Mouse (Mus musculus) lung, adult 2 months (tissue): ENCODE data around the gene Nr1i3. TPM values are rescaled to one million over a fixed set of nuclear protein-coding genes. Genes with fewer than 3 reads are reported as not detected.
A peak's percentile ranks its signal among the peaks of the same experiment; 100 is the strongest.

Experiments used
- DNase-seq: peaks from one replicate; pipeline ENCODE4 v3.0.0; 2022
- H3K4me1 ChIP-seq: fragments of 200-500 bp; 2 replicates; pipeline ENCODE4 v1.6.1; 2011; ENCODE audit warnings: low read length; ENCODE audit not compliant: control insufficient read depth, insufficient read depth
- H3K4me3 ChIP-seq: fragments of 200-500 bp; replicated peaks from 2 replicates; pipeline ENCODE3; 2011; ENCODE audit warnings: low read depth, mild to moderate bottlenecking, control low read depth, low read length; ENCODE audit errors: extremely low read depth
- CTCF ChIP-seq: fragments of 200-500 bp; IDR thresholded peaks from 2 replicates; pipeline ENCODE4 v1.5.1; 2011; ENCODE audit warnings: mild to moderate bottlenecking, low read length, control low read depth; ENCODE audit not compliant: insufficient read depth
- POLR2A ChIP-seq: fragments of 200-500 bp; IDR thresholded peaks from 2 replicates; pipeline ENCODE4 v1.6.1; 2011; ENCODE audit warnings: low read depth, mild to moderate bottlenecking, control low read depth, low read length, borderline replicate concordance; ENCODE audit errors: extremely low read depth
- WGBS: fragments of 180-500 bp; shearing (Covaris S2); methylation state at CpG from one replicate; pipeline ENCODE4 v1.1.7; 2018; 5-methylcytosine and 5-hydroxymethylcytosine counted together
- polyA plus RNA-seq: library from polyadenylated mRNA; depleted of rRNA; stranded (reverse); fragments of >200 nt; gene quantifications from 2 replicates; pipeline ENCODE4 v1.2.3, GENCODE M21; 2012; rRNA removed

Nr1i3 gene
- polyA plus RNA-seq, 1 experiment: 0.25 TPM

DNA sequence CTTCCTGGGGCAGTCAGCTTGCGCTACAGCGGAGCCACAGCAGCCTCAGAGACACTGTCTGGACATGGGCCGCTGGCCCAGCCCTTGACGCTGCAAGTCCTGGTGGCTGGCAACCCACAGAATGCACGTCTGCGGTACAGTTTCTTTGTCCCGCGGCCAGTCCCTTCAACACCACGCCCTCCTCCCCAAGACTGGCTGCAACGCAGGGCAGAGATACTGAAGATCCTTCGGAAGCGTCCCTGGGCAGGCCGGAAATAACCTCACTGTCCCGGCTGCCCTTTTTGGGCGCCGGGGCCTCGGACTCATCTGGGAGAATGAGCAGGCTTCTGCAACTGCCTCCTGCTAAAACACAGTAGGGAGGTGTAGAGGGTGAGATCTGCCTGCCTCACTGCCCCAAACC, 45.2 kb downstream of the Nr1i3 start:
- peaks cover 6% of the 10 kb centered on the region; the same call in 1 of the 2 replicates for H3K4me1 ChIP-seq
- no peak overlapping the region for H3K4me3 ChIP-seq
- TF ChIP-seq POLR2A (no peak), CTCF (no peak)
- no peak for DNase-seq
- WGBS: 69% methylated on average over 17 of the region's 17 CpGs

DNA sequence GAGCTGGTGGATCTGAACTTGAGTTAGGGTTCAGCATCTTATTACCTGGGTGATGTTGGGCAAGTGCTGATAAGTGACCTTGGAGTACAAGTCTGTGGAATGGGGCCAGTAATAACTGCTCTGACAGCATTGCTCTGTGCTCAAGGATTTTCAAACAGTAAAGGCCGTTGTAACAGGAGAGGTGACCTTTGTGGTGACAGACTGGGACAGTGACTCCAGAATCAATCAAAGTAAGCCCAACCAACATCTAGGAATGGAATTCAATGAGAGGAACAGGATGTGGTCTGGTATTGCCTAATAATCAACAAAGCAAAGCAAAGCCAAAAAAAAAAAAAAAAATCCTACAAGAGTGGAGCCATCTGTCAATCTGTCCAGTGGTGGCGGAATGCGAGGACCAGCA, 46.5 kb downstream of the Nr1i3 start:
- WGBS: 36% methylated on average over 3 of the region's 3 CpGs
- Histone ChIP-seq H3K4me1 (peaks cover 6% of the 10 kb centered on the region; the same call in 1 of the 2 replicates), H3K4me3 (no peak overlapping the region)
- DNase-seq: no peak
- TF ChIP-seq CTCF: no peak
- TF ChIP-seq POLR2A: no peak

- no peak for DNase-seq
- H3K4me3 ChIP-seq: no peak overlapping the region
- peaks cover 6% of the 10 kb centered on the region; the same call in 1 of the 2 replicates for H3K4me1 ChIP-seq
- WGBS: 0% methylated on average over 8 of the region's 8 CpGs
- TF ChIP-seq CTCF (no peak), POLR2A (no peak)
Measured at GRCm38 (mm10) chr1:171262594-171263130, 48.9 kb downstream of the Nr1i3 start.

- WGBS: 7% methylated on average over 2 of the region's 2 CpGs
- no peak for DNase-seq
- Histone ChIP-seq H3K4me1 (peaks cover 6% of the 10 kb centered on the region; the same call in 1 of the 2 replicates), H3K4me3 (no peak overlapping the region)
- no peak for TF ChIP-seq POLR2A
Measured at GRCm38 (mm10) chr1:171263185-171263611, 49.4 kb downstream of the Nr1i3 start.

DNA sequence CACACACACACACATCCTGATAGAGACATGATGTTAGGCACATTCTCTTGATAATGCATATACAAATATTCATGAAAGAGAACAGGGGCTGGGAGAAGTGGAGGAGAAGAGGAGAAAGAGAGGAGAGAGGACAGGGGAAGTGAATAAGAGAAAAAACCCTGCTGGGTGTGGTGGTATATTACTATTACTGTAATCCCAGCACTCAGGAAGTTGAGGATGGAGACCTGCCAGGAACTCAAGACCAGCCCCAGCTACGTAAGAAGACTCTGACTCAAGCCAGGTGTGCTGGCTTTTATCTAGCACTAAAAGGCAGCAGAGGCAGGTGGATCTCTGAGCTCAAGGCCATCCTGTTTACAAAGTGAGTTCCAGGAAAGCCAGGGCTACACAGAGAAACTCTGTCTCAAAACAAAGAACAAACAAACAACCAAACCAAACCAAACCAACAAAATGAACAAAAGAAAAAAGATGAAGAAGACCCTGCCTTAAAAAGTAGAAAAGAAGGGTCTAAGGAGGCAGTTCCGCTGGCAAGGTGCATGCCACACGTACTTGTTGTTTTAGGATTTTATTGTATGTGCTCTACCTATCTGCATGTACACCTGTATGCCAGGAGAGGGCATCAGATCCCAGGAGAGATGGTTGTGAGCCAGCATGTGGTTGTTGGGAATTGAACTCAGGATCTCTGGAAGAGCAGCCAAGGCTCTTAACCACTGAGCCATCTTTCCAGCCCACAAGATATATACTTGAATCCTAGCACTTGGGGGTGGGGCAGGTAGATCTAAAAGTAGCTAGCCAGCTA, 50.1 kb downstream of the Nr1i3 start:
- TF ChIP-seq CTCF (no peak), POLR2A (no peak)
- no peak for DNase-seq
- WGBS: 63% methylated on average over 3 of the region's 3 CpGs

GRCm38 (mm10) chr1:171265971-171266744, 52.4 kb downstream of the Nr1i3 start:
- Histone ChIP-seq H3K4me1 (peaks cover 6% of the 10 kb centered on the region; the same call in 1 of the 2 replicates), H3K4me3 (no peak overlapping the region)
- no peak for DNase-seq
- WGBS: 37% methylated on average over 4 of the region's 4 CpGs
- TF ChIP-seq POLR2A: no peak
- TF ChIP-seq CTCF: no peak

More for the DNA sequence above, 50.1 kb downstream of the Nr1i3 start:
- Histone ChIP-seq H3K4me3 (no peak overlapping the region), H3K4me1 (peaks cover 6% of the 10 kb centered on the region; the same call in 1 of the 2 replicates)

DNA sequence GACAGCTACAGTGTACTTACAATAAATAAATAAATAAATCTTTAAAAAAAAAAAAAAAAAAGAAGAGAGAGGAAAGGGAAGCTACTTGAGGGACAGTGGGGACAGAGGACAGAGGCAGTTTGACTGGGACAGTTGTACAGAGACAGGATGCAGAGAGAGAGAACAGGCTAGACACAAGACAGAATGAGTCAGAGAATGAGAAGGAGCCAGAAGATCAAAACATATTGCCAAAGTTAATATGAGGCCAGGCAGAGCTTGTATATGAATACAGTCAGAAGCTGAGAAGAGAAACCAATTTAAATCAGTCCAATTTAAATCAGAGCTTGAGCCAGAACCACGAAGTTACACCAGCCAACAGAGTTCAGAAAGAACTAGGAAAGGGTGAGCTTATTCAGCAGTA, 54.6 kb downstream of the Nr1i3 start:
- H3K4me3 ChIP-seq: no peak overlapping the region
- DNase-seq: no peak
- TF ChIP-seq POLR2A: no peak
- TF ChIP-seq CTCF: no peak
- H3K4me1 ChIP-seq: peaks cover 12% of the 10 kb centered on the region; the same call in 1 of the 2 replicates
- WGBS: 58% methylated on average over 1 of the region's 1 CpGs

DNA sequence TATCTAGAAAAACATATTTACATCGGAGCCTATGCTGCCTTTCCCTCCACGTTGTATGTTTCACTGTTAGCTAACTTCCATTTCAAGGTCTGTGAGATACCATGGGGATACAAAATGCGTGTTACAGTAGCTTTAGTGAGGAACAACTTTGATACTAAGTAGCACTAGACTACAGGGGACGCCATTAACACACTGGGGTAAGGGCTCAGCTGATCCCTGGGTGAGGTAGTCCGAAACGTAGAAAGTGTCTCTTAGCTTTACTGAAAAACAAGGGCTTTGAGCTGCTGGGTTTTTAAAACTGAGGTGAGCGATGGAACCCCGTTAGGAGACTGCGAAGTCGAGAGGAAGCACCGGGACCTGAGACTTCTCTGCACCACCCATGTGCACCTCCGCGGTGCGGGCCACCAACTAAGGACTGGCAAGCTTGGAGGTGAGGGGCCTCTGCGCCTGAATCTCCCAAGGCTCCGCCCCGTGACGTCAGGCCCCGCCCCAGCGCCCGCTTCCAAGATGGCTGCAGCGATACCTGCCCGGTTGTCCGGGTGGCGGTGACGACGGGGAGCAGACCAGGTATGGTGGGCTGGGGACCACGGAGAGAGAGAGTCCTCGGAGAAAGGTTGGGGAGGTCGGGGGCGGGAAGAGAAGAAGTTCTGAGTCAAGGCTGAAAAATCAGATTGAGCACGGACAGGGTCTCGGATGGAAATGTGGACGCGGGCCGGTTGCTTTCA, 56.2 kb downstream of the Nr1i3 start, which contains the start of gene B4galt3:
Gene B4galt3 (plus strand): TSS at position 481 of the 725 bp plus-strand sequence.
- Histone ChIP-seq H3K4me1 (peaks cover 12% of the 10 kb centered on the region; the same call in 1 of the 2 replicates), H3K4me3 (peak within 1 kb of the TSS; percentile 88)
- WGBS: 4% methylated on average over 36 of the region's 36 CpGs
- DNase-seq: peak; percentile 99
- TF ChIP-seq POLR2A (peak; percentile 97), CTCF (no peak)

Other genes starting within 250 kb of the Nr1i3 start
- gene Fcgr2b, start 237.4 kb upstream of the Nr1i3 start, polyA plus RNA-seq: 16.3 and 16.4 TPM in 2 replicates
- gene Fcgr4, start 195.1 kb upstream of the Nr1i3 start, polyA plus RNA-seq: 6.8 and 7.9 TPM in 2 replicates
- gene Fcgr3, start 149.0 kb upstream of the Nr1i3 start, polyA plus RNA-seq: 19.5 and 23.3 TPM in 2 replicates
- 28.2 and 45.5 TPM in 2 replicates for gene Cfap126, start 100.1 kb upstream of the Nr1i3 start, polyA plus RNA-seq
- gene Sdhc, start 63.4 kb upstream of the Nr1i3 start, polyA plus RNA-seq: 136 and 191 TPM in 2 replicates
- 15.9 and 24.9 TPM in 2 replicates for gene Mpz, start 63.3 kb upstream of the Nr1i3 start, polyA plus RNA-seq
- 37.5 and 59.8 TPM in 2 replicates for gene Pcp4l1, start 17.7 kb upstream of the Nr1i3 start, polyA plus RNA-seq
- 25.7 and 28.8 TPM in 2 replicates for gene Tomm40l, start 8.5 kb downstream of the Nr1i3 start, polyA plus RNA-seq
- 4.7 and 7.2 TPM in 2 replicates for gene Apoa2, start 11.1 kb downstream of the Nr1i3 start, polyA plus RNA-seq
- gene Fcer1g, start 20.4 kb downstream of the Nr1i3 start, polyA plus RNA-seq: 117 and 158 TPM in 2 replicates
- gene Adamts4, start 36.5 kb downstream of the Nr1i3 start, polyA plus RNA-seq: 1.2 and 1.3 TPM in 2 replicates
- gene Ndufs2, start 37.4 kb downstream of the Nr1i3 start, polyA plus RNA-seq: 78.8 and 118 TPM in 2 replicates
- gene B4galt3, start 56.4 kb downstream of the Nr1i3 start, polyA plus RNA-seq: 72.0 and 75.8 TPM in 2 replicates
- gene Ppox, start 67.2 kb downstream of the Nr1i3 start, polyA plus RNA-seq: 40.6 and 49.0 TPM in 2 replicates
- 42.3 and 51.2 TPM in 2 replicates for gene Usp21, start 74.0 kb downstream of the Nr1i3 start, polyA plus RNA-seq
- gene Ufc1, start 81.1 kb downstream of the Nr1i3 start, polyA plus RNA-seq: 18.8 and 22.2 TPM in 2 replicates
- 34.5 and 47.0 TPM in 2 replicates for gene Dedd, start 115.2 kb downstream of the Nr1i3 start, polyA plus RNA-seq
- gene Nit1, start 131.7 kb downstream of the Nr1i3 start, polyA plus RNA-seq: 42.7 and 44.1 TPM in 2 replicates
- 9.0 and 20.0 TPM in 2 replicates for gene Pfdn2, start 131.7 kb downstream of the Nr1i3 start, polyA plus RNA-seq
- 1.9 and 3.4 TPM in 2 replicates for gene Klhdc9, start 146.8 kb downstream of the Nr1i3 start, polyA plus RNA-seq
- gene Nectin4, start 156.1 kb downstream of the Nr1i3 start, polyA plus RNA-seq: 10.3 and 19.2 TPM in 2 replicates
- 11.6 and 17.5 TPM in 2 replicates for gene Arhgap30, start 175.0 kb downstream of the Nr1i3 start, polyA plus RNA-seq
- 95.3 and 107 TPM in 2 replicates for gene Usf1, start 197.3 kb downstream of the Nr1i3 start, polyA plus RNA-seq
- gene Tstd1, start 204.9 kb downstream of the Nr1i3 start, polyA plus RNA-seq: 8.9 and 16.2 TPM in 2 replicates
- gene F11r, start 223.6 kb downstream of the Nr1i3 start, polyA plus RNA-seq: 108 and 149 TPM in 2 replicates